Mouse (Mus musculus) limb, embryonic 12.5 days (tissue): ENCODE data around the gene Ces1d. TPM values are rescaled to one million over a fixed set of nuclear protein-coding genes. Genes with fewer than 3 reads are reported as not detected.

Experiments
- ATAC-seq: fragments of 200-750 bp; cut with Nextera tagmentation; 2 replicates; pipeline ENCODE4 v1.8.0; 2017; ENCODE audit warnings: low read depth, moderate TSS enrichment; ENCODE audit not compliant: insufficient number of reproducible peaks, insufficient read depth, low FRiP score, low TSS enrichment
- H3K27ac ChIP-seq: fragments of 300-500 bp; sonication (generic); 2 replicates; pipeline ENCODE4 v1.5.1; 2016; ENCODE audit warnings: mild to moderate bottlenecking, moderate library complexity
- H3K27me3 ChIP-seq: fragments of 300-500 bp; sonication (generic); 2 replicates; pipeline ENCODE4 v1.6.1; 2016; ENCODE audit warnings: mild to moderate bottlenecking, moderate library complexity
- H3K36me3 ChIP-seq: fragments of 300-500 bp; sonication (generic); 2 replicates; pipeline ENCODE4 v1.6.1; 2016; ENCODE audit warnings: mild to moderate bottlenecking, moderate library complexity
- H3K4me1 ChIP-seq: fragments of 300-500 bp; sonication (generic); replicated peaks from 2 replicates; pipeline ENCODE4 v1.6.1; 2016
- H3K4me2 ChIP-seq: fragments of 300-500 bp; sonication (generic); 2 replicates; pipeline ENCODE4 v1.6.1; 2016; ENCODE audit warnings: mild to moderate bottlenecking, moderate library complexity
- H3K4me3 ChIP-seq: fragments of 300-500 bp; sonication (generic); replicated peaks from 2 replicates; pipeline ENCODE4 v1.5.1; 2016; ENCODE audit warnings: mild to moderate bottlenecking
- H3K9ac ChIP-seq: fragments of 300-500 bp; sonication (generic); replicated peaks from 2 replicates; pipeline ENCODE4 v1.6.1; 2016; ENCODE audit warnings: mild to moderate bottlenecking, moderate library complexity
- H3K9me3 ChIP-seq: fragments of 300-500 bp; sonication (generic); 2 replicates; pipeline ENCODE4 v1.6.1; 2016; ENCODE audit warnings: mild to moderate bottlenecking, moderate library complexity
- WGBS: fragments of 180-500 bp; shearing (Covaris S2); methylation state at CpG from one replicate; pipeline ENCODE4 v1.1.7; 2016; 5-methylcytosine and 5-hydroxymethylcytosine counted together
- polyA plus RNA-seq: library from polyadenylated mRNA; unstranded; fragments of >200 nt; fragmentation: Nextera tagmentation; extraction: Ambion mirVana; gene quantifications from 2 replicates; pipeline ENCODE4 v1.2.1, GENCODE M21; 2016

The Ces1d gene
- polyA plus RNA-seq, 1 experiment from 2014 or later = 0.14 TPM

GRCm38 (mm10) chr8:93132196-93132595 is 65.4 kb downstream of the Ces1d start:
- no peak overlapping the region for H3K4me3 ChIP-seq
- no peak overlapping the region for H3K9ac ChIP-seq
- H3K4me1 ChIP-seq = no peaks in the 10 kb centered on the region
- no peaks in the 10 kb centered on the region for H3K36me3 ChIP-seq
- no peaks in the 10 kb centered on the region for H3K27me3 ChIP-seq
- no peak for ATAC-seq
- WGBS = 89% methylated on average over 2 of the region's 2 CpGs
- H3K9me3 ChIP-seq = no peaks in the 10 kb centered on the region
- no peak overlapping the region for H3K4me2 ChIP-seq
- no peak overlapping the region for H3K27ac ChIP-seq

DNA sequence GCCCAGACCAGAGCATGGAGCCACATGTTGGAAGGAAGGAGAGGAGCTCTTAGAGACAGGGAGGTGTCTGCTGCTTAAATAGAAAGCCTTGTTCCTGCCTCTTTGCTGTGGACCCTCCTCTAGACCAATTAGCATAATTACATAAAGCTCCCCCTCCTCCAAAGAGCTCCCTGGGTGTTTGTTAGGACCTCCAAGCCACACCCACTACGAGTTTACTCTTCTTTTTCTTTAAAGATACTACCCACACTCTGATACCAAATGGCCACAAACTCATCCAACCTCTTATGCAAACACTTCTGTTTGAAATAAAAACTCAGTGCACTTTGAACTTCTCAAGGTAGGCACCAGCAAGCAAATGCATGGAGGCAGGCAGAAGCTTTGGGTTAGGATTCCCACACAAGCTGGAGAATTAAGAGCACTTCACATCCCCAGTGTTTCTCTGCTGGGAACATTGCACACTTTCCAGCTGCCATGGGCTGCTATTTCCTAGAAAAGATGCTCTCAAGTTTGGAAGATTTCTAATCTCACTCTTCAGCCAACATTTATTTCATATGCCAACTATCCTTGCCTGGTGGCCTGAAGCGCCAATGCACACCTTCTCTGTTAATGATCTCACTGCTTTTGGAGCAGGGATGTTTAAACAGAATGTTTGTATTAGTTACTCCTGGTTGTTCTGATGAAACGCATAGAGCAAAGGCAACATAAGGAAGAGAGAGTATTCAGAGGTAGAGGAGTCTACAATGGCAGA is 66.2 kb downstream of the Ces1d start, which contains the start of gene Ces1c:
TSS of gene Ces1c (minus strand) at position 51 of the 748 bp plus-strand sequence.
- no peak for ATAC-seq
- Histone ChIP-seq H3K27ac (no peak within 1 kb of the TSS), H3K4me1 (no peaks in the 10 kb centered on the region), H3K4me3 (no peak within 1 kb of the TSS), H3K9me3 (no peaks in the 10 kb centered on the region), H3K9ac (no peak within 1 kb of the TSS), H3K36me3 (no peaks in the 10 kb centered on the region), H3K4me2 (no peak within 1 kb of the TSS), H3K27me3 (no peaks in the 10 kb centered on the region)
- WGBS = 82% methylated on average over 3 of the region's 3 CpGs

GRCm38 (mm10) chr8:93126476-93126875 is 71.2 kb downstream of the Ces1d start:
- Histone ChIP-seq H3K36me3 (no peaks in the 10 kb centered on the region), H3K4me3 (no peak overlapping the region), H3K9ac (no peak overlapping the region), H3K4me2 (no peak overlapping the region), H3K9me3 (no peaks in the 10 kb centered on the region), H3K27ac (no peak overlapping the region), H3K4me1 (no peaks in the 10 kb centered on the region), H3K27me3 (no peaks in the 10 kb centered on the region)
- 86% methylated on average over 2 of the region's 2 CpGs for WGBS
- ATAC-seq = no peak

- Histone ChIP-seq H3K4me3 (no peak overlapping the region), H3K4me2 (no peak overlapping the region), H3K36me3 (no peaks in the 10 kb centered on the region), H3K27ac (no peak overlapping the region), H3K9ac (no peak overlapping the region), H3K4me1 (no peaks in the 10 kb centered on the region), H3K27me3 (no peaks in the 10 kb centered on the region), H3K9me3 (no peaks in the 10 kb centered on the region)
- 86% methylated on average over 1 of the region's 1 CpGs for WGBS
- no peak for ATAC-seq
Measured at GRCm38 (mm10) chr8:93122005-93122404, 75.6 kb downstream of the Ces1d start.

Other genes with a start within 250 kb of the Ces1d start
- gene Slc6a2, start 237.8 kb downstream of the Ces1d start, polyA plus RNA-seq = 0.04 and 0.09 TPM in 2 replicates
- gene Ces1a, start 149.6 kb downstream of the Ces1d start, polyA plus RNA-seq = not detected in 2 replicates
- gene Ces1b, start 117.8 kb downstream of the Ces1d start, polyA plus RNA-seq = not detected in 2 replicates
- not detected in 2 replicates for gene Ces1c, start 66.6 kb downstream of the Ces1d start, polyA plus RNA-seq
- not detected in 2 replicates for gene Ces1e, start 31.8 kb upstream of the Ces1d start, polyA plus RNA-seq
- gene Ces1f, start 81.9 kb upstream of the Ces1d start, polyA plus RNA-seq = 0.35 TPM in 1 of 2 replicates, not detected in the other
- not detected in 2 replicates for gene Ces1g, start 139.5 kb upstream of the Ces1d start, polyA plus RNA-seq
- not detected in 2 replicates for gene Ces1h, start 181.9 kb upstream of the Ces1d start, polyA plus RNA-seq